Mouse (Mus musculus) Muller cell, postnatal 12 days (primary cell): ENCODE results near the gene Mmp19.
"Not testable (repeated sequence)": the region's sequence is repeated elsewhere in the genome, so short reads cannot be mapped to it uniquely, and the experiment has no call there.

Experiments used
- DNase-seq: peaks from one replicate; pipeline ENCODE4 v3.0.0-alpha.2; 2015; ENCODE audit errors: inconsistent ontology term

Gene Mmp19

DNA sequence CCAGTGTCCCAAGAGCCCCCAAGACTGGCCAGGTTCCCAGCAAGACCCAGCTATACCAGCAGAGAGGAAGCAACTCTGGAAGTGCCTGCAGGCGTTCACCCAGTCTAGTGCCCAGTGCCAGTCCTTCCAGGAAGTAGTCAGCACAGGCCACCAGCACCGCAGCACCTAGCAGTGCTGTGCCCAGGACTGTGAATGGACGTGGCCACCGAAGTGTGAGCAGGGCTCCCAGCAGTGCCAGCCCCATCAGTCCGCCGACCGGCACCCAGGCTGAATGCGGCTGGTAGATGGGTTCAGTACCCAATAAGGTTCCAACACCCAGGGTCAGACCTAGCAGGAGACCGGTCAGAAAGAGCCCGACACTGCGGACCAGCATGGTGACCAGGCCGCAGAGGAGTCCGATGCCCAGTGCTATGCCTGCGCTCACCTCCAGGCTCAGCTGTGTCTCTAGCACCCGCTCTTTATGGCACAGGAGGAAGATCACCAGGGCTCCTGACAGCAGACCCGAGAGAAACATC is 11.3 kb downstream of the Mmp19 start:
- no peak for DNase-seq

GRCm38 (mm10) chr10:128802956-128803355 is 12.2 kb downstream of the Mmp19 start:
- DNase-seq: no peak

DNA sequence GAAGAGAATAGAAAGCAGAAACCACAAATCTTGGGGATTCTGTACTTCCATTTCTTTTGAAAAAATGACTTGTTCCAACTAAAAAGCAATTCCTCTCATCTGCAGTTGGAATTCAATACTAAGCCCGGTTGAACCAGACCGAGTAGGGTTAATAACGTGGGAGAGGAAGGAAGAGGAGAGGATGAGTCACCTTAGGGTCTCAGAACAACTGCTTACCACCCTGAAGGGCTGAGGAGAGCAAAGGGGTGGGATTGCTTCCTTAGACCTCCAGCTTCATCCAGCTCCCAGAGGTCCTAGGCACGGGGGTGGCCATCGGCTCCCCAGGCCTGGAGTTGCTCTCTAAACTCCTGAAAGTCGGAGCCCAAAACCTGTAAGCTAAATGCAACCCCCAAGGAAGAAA is 12.7 kb downstream of the Mmp19 start:
- DNase-seq: no peak

GRCm38 (mm10) chr10:128803771-128804270 is 13.1 kb downstream of the Mmp19 start, which contains the start of gene Dnajc14:
Gene Dnajc14 (plus strand): TSS chr10:128804062.
- DNase-seq: peak; percentile 83

DNA sequence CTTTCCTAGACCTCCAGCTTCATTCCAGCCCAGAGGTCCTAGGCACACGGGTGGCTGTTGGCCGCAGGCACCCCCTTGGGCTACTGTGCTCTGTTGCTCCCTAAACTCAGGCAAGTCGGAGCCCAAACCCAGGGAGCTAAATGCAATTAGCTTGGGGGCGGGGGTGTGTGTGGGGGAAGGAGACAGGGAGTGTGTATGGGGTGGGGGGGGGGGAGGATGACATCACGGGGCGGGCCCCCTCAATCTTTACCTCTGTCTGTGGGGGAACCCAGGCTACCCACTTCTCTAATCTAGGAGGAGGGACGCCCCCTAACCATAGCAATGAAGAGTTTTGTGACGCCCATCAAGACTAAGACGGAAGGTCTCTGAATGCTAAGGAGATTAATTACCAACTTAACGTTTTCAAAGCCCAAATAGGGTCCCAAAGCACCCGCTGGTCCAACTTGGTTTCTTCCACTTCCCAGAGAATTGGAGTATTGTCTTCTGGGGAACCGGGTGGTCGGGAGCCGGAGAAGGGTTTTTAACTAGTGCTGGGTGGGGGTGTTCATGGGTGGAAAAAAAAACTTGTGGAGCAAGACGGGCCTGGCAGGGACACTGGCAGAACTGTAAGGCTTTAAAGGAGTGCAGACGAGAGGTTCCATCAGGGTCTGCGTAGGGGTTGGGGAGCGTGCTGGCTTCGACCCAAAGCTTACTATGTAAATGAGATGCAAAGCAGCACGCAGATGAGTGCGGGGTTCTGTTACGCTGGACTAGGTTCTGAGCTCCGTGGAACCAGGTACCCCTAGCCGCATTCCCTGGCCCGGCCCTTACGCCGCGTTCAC is 13.8 kb downstream of the Mmp19 start, which contains the start of gene Tmem198b:
Gene Tmem198b (minus strand): TSS at position 100 of the 821 bp plus-strand sequence.
- peak; percentile 90 for DNase-seq

- peak; percentile 100 for DNase-seq
These were observed 14.6 kb downstream of the Mmp19 start for GRCm38 (mm10) chr10:128805092-128806000.

- no peak for DNase-seq
These were observed 15.4 kb downstream of the Mmp19 start for GRCm38 (mm10) chr10:128806086-128806485.

GRCm38 (mm10) chr10:128807018-128807417 is 16.3 kb downstream of the Mmp19 start:
- no peak for DNase-seq

DNA sequence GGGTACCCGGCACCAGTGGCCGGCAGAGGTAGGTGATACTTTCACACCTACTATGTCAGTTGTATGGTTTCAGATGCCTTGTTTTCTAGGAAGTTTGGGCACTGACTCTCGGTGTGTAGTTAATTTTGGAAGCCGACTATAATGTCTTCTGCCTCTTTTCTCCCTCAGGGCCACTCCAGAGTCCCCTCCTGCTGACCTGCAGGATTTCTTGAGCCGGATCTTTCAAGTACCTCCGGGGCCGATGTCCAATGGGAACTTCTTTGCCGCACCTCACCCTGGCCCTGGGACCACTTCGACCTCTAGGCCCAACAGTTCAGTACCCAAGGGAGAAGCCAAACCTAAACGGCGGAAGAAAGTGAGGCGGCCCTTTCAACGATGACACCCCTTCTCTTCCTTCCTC is 26.3 kb downstream of the Mmp19 start, which contains the start of gene Sarnp:
Gene Sarnp (plus strand): TSS at position 301 of the 400 bp plus-strand sequence.
- DNase-seq: no peak

DNA sequence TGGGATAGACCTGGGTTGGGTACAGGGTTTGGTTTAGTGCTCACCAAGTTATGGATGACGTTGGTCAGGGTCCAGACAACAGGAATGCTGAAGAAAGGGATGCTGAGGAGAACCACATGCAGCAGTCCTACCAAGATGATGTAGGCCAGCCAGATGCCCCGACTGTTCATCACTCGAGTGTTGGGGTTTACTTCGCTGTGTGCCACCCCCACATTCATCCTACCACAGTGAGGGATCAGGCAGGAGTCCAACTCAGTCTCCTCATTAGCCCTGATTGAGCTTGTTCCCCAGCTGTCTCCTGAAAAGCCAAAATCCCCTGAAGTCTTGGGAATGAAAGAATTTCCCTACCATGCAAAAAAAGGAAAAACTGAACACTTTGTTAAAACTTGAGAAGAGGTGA is 29.5 kb downstream of the Mmp19 start:
- no peak for DNase-seq

DNA sequence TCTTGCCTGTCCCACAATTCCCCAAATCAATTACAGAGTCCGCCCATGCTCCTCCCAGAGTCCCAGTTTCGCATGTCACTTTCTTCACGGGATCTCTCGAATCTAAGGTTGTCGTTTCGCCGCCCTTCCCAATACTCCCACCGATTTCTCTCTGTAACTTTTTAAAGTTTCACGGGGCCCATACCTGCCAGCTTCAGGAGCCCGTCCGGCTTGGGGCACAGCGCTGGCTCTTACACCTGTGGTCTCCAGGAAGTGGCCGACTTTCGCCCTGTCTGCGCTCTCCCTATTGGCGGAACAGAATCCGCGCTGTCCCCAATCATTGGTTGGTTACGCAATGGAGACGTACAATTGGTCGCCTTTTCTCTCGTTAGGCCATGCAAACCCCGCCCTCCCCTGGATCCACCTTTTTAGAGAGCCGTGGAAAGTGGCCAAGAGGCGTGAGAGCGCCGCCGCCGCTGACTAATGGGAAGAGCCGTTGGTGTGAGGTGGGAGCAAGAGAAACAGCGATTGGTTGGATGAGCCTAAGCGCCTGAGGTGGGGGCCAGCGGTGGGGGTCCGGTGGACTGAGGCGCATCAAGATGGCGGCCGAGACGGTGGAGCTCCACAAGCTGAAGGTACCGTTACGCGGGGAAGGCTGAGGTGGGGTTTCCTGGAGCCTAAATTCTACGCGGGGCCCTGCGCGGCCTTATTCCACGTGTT is 30.8 kb downstream of the Mmp19 start, which contains the start of gene Ormdl2:
Gene Ormdl2 (minus strand): TSS at position 288 of the 699 bp plus-strand sequence.
- peak; percentile 100 for DNase-seq

DNA sequence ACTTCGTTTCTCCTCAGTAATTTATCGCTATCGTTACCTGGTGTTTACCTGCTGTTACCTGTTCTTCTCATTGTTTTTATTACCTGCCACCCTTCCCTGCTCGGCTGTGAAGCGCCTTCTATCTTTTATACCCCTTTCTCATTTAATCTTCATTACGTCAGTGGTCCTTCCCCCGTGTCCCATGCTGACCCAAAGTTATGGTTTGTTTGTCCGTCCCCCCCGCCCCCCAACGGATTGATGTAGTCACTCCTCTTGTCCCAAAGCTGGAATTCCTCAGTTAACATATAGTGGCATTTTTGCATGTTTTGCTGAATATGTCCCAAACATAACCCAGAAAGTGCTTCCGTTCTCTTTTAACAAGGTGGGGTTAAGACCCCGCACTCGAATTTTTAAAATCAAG is 31.4 kb downstream of the Mmp19 start:
- DNase-seq: peak; percentile 57

DNA sequence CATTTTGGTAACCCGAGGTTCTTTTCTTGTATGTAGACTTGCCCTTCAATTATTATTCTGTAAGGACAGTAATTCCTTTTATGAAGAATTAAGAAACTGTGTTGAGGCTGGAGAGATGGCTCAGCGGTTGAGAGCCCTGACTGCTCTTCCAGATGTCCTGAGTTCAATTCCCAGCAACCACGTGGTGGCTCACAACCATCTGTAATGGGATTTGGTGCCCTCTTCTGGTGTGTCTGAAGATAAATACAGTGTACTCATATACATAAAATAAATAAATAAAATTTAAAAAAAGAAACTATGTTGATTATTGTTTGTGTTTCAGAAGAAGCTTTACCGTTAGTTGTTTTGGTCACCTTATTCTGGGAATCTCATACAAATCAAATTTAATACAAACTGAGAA is 32.4 kb downstream of the Mmp19 start:
- not testable (repeated sequence) for DNase-seq

DNA sequence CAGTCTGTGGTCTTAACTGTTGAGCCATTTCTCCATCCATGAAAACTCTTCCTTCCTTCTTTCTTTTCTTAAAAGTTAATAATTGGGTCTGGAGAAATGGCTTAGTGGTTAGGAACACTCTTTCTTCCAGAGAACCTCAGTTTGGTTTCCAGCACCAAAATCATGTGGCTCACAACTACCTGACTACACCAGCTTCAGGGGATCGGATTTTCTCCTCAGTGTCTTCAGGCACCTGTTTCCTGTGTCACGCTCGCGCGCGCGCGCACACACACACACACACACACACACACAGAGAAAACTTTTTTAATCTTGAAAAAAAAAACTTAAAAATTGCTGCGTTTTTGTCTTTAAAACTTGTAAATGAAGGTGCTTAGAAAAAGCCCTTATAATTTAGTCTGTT is 33.1 kb downstream of the Mmp19 start:
- no peak for DNase-seq

- DNase-seq: no peak
These were observed 46.7 kb downstream of the Mmp19 start for GRCm38 (mm10) chr10:128837400-128837799.

DNA sequence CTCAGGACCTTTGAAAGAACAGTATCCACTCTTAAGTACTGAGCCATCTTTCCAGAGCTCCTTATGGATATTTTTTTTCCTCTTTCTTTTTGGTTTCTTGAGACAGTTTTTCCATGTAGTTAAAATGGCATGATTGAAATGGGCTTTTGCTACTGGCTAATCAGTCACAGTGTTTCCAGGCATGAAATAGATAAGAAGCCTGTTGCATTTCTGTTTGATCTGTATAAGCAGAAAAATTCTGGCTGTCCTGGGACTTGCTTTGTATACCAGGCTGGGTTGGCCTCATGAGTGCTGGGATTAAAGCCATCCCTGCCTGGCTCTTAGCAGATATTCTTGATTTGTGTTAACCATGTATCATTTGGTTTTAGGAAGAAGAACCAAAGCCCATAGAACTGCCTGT is 48.7 kb downstream of the Mmp19 start:
- no peak for DNase-seq

DNA sequence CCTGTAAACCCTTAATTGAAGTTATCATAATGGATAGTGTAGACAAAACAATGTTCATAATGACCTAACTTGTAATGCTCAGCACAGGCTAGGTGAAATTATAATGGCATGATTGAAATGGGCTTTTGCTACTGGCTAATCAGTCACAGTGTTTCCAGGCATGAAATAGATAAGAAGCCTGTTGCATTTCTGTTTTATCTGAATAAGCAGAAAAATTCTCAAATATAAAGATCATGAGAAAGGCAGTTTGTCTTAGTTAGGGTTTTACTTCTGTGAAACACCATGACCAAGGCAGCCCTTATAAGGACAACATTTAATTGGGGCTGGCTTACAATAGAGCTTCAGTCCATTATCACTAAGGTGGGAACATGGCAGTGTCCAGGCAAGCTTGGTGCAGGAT is 49.9 kb downstream of the Mmp19 start:
- no peak for DNase-seq

DNA sequence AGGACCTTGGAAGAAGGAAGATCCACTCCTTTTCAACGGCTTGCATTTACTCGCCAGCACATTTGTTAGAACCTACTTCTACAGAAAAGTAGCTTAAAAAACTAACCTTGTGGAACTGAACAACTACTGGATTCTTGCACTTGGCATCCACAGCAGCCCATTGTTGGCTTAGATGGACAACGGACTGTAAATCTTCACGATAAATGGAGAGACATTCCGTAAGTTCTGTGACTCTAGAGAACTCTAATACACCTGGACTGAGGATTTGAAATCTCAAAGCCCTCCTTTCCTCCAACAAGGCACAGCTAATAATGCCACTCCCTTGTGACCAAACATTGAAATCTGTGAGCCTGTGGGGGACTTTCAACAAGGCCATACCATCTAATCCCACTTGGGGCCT is 52.5 kb downstream of the Mmp19 start:
- no peak for DNase-seq

- peak; percentile 30 for DNase-seq
These were observed 54.8 kb downstream of the Mmp19 start for GRCm38 (mm10) chr10:128845516-128845915.

- DNase-seq: no peak
These were observed 56.0 kb downstream of the Mmp19 start for GRCm38 (mm10) chr10:128846664-128847063.

DNA sequence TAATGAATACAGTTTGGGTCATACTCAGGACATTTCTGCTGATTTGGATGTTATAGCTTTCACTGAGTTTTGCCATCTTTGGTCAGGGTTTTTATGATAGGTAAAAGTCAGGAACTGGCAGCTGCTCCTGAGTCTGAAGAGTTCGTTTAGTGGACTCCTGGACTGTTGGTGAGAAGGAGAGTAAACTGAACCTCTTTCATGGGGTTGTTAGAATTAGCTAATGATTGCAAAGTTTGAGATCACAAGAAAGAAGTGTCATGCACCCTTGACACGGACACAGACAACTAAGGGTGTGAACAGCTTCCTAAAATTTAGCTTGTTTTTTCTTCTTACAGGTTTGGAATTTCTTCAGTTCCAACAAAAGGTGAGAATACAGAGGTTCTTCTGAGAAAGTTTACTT is 57.7 kb downstream of the Mmp19 start:
- no peak for DNase-seq
